Mouse (Mus musculus) limb, embryonic 11.5 days (tissue): ENCODE results near the gene Fcrla. TPM values are rescaled to one million over a fixed set of nuclear protein-coding genes. Genes with fewer than 3 reads are reported as not detected.
"Not testable (repeated sequence)": the region's sequence is repeated elsewhere in the genome, so short reads cannot be mapped to it uniquely, and the experiment has no call there.

Experiments
- ATAC-seq: fragments of 200-750 bp; cut with Nextera tagmentation; 2 replicates; pipeline ENCODE4 v1.8.0; 2017; ENCODE audit warnings: low read depth; ENCODE audit not compliant: insufficient number of reproducible peaks, low FRiP score, low TSS enrichment
- DNase-seq: peaks from one replicate; pipeline ENCODE4 v3.0.0-alpha.2; 2015; ENCODE audit warnings: low spot score
- H3K27ac ChIP-seq: fragments of 300-500 bp; sonication (generic); replicated peaks from 2 replicates; pipeline ENCODE4 v1.5.1; 2014; ENCODE audit warnings: low read depth, mild to moderate bottlenecking, low read length
- H3K27me3 ChIP-seq: fragments of 300-500 bp; sonication (generic); 2 replicates; pipeline ENCODE4 v1.6.1; 2014; ENCODE audit warnings: mild to moderate bottlenecking, low read length, mixed read lengths; ENCODE audit not compliant: control insufficient read depth, insufficient read depth
- H3K36me3 ChIP-seq: fragments of 300-500 bp; sonication (generic); 2 replicates; pipeline ENCODE4 v1.6.1; 2014; ENCODE audit warnings: mild to moderate bottlenecking, low read length, moderate library complexity, mixed read lengths; ENCODE audit not compliant: control insufficient read depth, insufficient read depth
- H3K4me1 ChIP-seq: fragments of 300-500 bp; sonication (generic); 2 replicates; pipeline ENCODE4 v1.6.1; 2014; ENCODE audit warnings: low read length, mixed read lengths; ENCODE audit not compliant: control insufficient read depth, insufficient read depth
- H3K4me2 ChIP-seq: fragments of 300-500 bp; sonication (generic); 2 replicates; pipeline ENCODE4 v1.6.1; 2014; ENCODE audit warnings: low read depth, mild to moderate bottlenecking, moderate library complexity; ENCODE audit not compliant: severe bottlenecking
- H3K4me3 ChIP-seq: fragments of 300-500 bp; sonication (generic); 2 replicates; pipeline ENCODE4 v1.5.1; 2014; ENCODE audit warnings: low read depth, low read length
- H3K9ac ChIP-seq: fragments of 300-500 bp; sonication (generic); 2 replicates; pipeline ENCODE4 v1.6.1; 2014; ENCODE audit warnings: mild to moderate bottlenecking, low read length
- H3K9me3 ChIP-seq: fragments of 300-500 bp; sonication (generic); 2 replicates; pipeline ENCODE4 v1.6.1; 2016; ENCODE audit warnings: low read length; ENCODE audit not compliant: control insufficient read depth
- WGBS: fragments of 180-500 bp; shearing (Covaris S2); extraction: QIAGEN DNeasy Blood & Tissue Kit; methylation state at CpG from one replicate; pipeline ENCODE4 v1.1.7; 2014; 5-methylcytosine and 5-hydroxymethylcytosine counted together
- polyA plus RNA-seq: library from polyadenylated mRNA; unstranded; fragments of >200 nt; fragmentation: Nextera tagmentation; extraction: Ambion mirVana; gene quantifications from 2 replicates; pipeline ENCODE4 v1.2.1, GENCODE M21; 2014

Fcrla gene
- not detected in 2 replicates for polyA plus RNA-seq

DNA sequence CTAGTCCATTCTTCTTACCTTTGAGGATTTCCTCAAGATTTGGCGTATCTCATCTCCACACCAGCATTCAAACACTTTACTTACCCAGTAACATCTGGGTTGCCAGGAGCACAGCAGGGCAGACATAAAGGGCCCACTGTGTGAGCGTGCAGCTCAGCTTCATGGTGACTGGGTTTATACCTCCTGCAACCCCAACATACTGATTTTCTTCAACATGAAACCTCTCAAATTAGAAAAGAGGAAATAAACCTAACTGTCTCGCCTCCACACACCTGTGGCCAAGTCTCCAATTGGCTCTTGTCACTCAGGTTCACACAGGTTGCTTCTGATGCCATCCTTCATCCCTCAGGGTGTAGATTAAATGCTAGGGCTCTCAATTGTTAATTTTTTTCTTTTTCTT lies at the start of gene Fcrla:
Gene Fcrla, minus strand, starts transcription at position 206 of the 400 bp plus-strand sequence.
- Histone ChIP-seq H3K4me1 (no peaks in the 10 kb centered on the region), H3K4me3 (no peak within 1 kb of the TSS), H3K4me2 (no peak within 1 kb of the TSS), H3K27ac (no peak within 1 kb of the TSS), H3K27me3 (no peaks in the 10 kb centered on the region), H3K9me3 (no peaks in the 10 kb centered on the region), H3K9ac (no peak within 1 kb of the TSS), H3K36me3 (no peaks in the 10 kb centered on the region)
- no peak for ATAC-seq
- no peak for DNase-seq
- WGBS, result 78% methylated on average over 3 of the region's 3 CpGs

GRCm38 (mm10) chr1:170976447-170976846 lies 49.1 kb upstream of the Fcrla start, which contains the start of gene Fcgr2b:
Gene Fcgr2b, minus strand, starts transcription at chr1:170976547.
- ATAC-seq (no peak), DNase-seq (no peak)
- Histone ChIP-seq H3K9ac (no peak within 1 kb of the TSS), H3K36me3 (no peaks in the 10 kb centered on the region), H3K4me1 (no peaks in the 10 kb centered on the region), H3K27me3 (no peaks in the 10 kb centered on the region), H3K4me2 (no peak within 1 kb of the TSS), H3K27ac (no peak within 1 kb of the TSS), H3K9me3 (no peaks in the 10 kb centered on the region), H3K4me3 (no peak within 1 kb of the TSS)
- whole genome bisulfite sequencing, result 86% methylated on average over 5 of the region's 5 CpGs

DNA sequence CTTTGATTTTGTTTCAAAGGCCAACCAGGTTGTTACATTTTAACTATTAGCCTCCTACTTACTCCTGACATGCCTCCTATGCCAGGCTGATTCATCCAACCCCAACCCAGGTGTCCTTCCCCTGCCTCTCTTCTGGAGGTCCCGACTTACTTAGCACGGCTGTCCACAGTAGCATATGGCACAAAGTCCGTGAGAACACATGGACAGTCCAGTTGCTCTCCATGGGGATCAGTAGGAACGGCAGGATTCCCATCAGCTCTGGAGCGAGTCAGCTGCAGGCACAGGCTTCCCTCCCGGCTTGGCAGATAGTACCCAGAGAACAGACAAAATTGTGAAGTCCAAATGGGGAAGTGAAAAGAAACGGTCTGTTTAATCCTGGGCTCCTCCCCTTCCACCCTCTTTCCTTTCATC lies 48.4 kb upstream of the Fcrla start:
- H3K4me1 ChIP-seq, result no peaks in the 10 kb centered on the region
- no peak overlapping the region for H3K4me3 ChIP-seq
- H3K27me3 ChIP-seq, result no peaks in the 10 kb centered on the region
- DNase-seq (no peak), ATAC-seq (no peak)
- H3K9ac ChIP-seq, result no peak overlapping the region
- H3K36me3 ChIP-seq, result no peaks in the 10 kb centered on the region
- 72% methylated on average over 7 of the region's 7 CpGs for WGBS
- no peaks in the 10 kb centered on the region for H3K9me3 ChIP-seq
- H3K4me2 ChIP-seq, result no peak overlapping the region
- H3K27ac ChIP-seq, result no peak overlapping the region

DNA sequence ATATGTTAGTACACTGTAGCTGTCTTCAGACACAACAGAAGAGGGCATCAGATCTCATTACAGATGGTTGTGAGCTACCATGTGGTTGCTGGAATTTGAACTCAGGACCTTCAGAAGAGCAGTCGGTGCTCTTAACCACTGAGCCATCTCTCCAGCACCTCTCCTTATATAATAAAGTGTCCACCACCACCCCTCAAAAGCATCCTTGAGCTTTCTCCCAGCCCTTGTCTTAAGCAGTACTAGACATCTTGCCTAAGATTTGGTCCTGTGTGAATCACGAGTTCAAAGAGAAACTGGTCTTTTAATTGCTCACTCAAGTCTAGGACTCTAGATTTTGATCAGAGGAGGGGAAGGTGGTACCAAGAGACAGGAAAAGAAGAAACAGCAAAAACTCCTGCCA lies 48.0 kb upstream of the Fcrla start:
- not testable (repeated sequence) for H3K36me3 ChIP-seq

DNA sequence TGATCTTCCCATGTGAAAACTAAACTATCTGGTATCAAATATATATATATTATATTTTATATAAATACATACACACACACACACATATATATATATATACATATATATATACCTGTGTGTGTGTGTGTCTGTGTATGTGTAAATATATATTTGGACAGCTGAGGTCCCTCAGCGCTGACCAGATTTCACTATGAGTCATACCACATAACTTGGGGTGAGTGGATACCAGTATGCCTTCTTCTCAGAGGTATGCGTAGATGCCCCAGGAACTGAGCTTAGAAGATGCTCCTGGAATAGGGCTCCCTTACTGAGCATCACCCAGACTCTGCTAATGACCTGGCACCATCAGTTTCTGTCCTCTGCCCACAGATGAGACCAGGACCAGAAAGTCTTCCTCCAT lies 47.4 kb upstream of the Fcrla start:
- Histone ChIP-seq H3K9ac (no peak overlapping the region), H3K4me2 (no peak overlapping the region), H3K4me1 (no peaks in the 10 kb centered on the region), H3K27ac (no peak overlapping the region), H3K36me3 (no peaks in the 10 kb centered on the region), H3K9me3 (no peaks in the 10 kb centered on the region), H3K4me3 (no peak overlapping the region), H3K27me3 (no peaks in the 10 kb centered on the region)
- no peak for ATAC-seq
- 100% methylated on average over 2 of the region's 2 CpGs for WGBS
- no peak for DNase-seq

More for the DNA sequence above, 48.0 kb upstream of the Fcrla start:
- not testable (repeated sequence) for H3K4me1 ChIP-seq, DNase-seq, H3K9me3 ChIP-seq, ATAC-seq, H3K9ac ChIP-seq, H3K27ac ChIP-seq, H3K4me2 ChIP-seq, H3K27me3 ChIP-seq, H3K4me3 ChIP-seq
- WGBS, result 67% methylated on average over 2 of the region's 2 CpGs

DNA sequence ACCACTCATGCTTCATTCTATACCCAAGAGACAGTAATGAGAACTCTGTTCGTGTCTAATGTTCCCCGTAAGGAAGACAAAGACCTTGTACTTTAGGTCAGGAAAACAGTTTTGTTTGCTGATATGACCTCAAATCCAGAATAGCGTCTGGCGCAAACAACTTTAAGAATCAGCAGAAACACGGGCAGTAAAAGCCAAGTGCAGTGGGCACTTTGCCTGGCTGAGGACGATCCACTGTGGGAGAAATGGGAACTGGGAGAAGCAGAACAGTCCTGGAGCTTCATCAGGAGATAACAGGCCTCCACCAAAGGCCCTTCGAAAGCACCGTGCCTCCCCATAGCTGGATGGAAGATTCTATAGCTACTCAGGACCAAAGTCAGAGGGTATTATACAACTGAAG lies 46.8 kb upstream of the Fcrla start:
- no peak overlapping the region for H3K4me3 ChIP-seq
- no peaks in the 10 kb centered on the region for H3K9me3 ChIP-seq
- H3K27ac ChIP-seq, result no peak overlapping the region
- H3K4me1 ChIP-seq, result no peaks in the 10 kb centered on the region
- no peaks in the 10 kb centered on the region for H3K36me3 ChIP-seq
- WGBS, result 92% methylated on average over 8 of the region's 8 CpGs
- no peaks in the 10 kb centered on the region for H3K27me3 ChIP-seq
- DNase-seq (no peak), ATAC-seq (no peak)
- no peak overlapping the region for H3K4me2 ChIP-seq
- no peak overlapping the region for H3K9ac ChIP-seq

GRCm38 (mm10) chr1:170972936-170973335 lies 45.6 kb upstream of the Fcrla start:
- H3K27ac ChIP-seq, result no peak overlapping the region
- no peak for ATAC-seq
- WGBS, result 78% methylated on average over 4 of the region's 4 CpGs

DNA sequence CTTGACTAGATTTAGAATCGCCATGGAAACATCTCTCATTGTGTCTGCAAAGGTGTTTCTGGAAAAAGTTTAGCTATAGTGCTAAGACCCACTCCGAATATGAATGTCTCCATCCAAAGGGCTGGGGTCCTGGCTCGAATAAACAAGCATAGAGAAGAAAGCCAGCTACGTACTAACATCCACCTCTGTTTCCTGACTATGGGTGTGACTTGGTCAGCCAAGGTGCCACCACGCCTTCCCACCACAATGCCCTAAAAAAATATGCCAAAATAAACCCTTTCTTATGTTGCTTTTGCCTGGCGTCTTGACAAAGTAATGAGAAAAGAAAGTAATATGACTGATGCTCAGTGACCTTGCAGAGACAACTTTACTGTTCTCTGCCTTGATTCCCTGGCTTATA lies 45.1 kb upstream of the Fcrla start:
- no peak for ATAC-seq
- 86% methylated on average over 6 of the region's 6 CpGs for WGBS
- Histone ChIP-seq H3K27me3 (no peaks in the 10 kb centered on the region), H3K36me3 (no peaks in the 10 kb centered on the region), H3K9me3 (no peaks in the 10 kb centered on the region), H3K27ac (no peak overlapping the region), H3K4me2 (no peak overlapping the region), H3K4me1 (no peaks in the 10 kb centered on the region), H3K4me3 (no peak overlapping the region), H3K9ac (no peak overlapping the region)
- no peak for DNase-seq

More at GRCm38 (mm10) chr1:170972936-170973335, 45.6 kb upstream of the Fcrla start:
- Histone ChIP-seq H3K36me3 (no peaks in the 10 kb centered on the region), H3K4me2 (no peak overlapping the region), H3K9me3 (no peaks in the 10 kb centered on the region), H3K9ac (no peak overlapping the region), H3K4me1 (no peaks in the 10 kb centered on the region), H3K27me3 (no peaks in the 10 kb centered on the region), H3K4me3 (no peak overlapping the region)
- no peak for DNase-seq

DNA sequence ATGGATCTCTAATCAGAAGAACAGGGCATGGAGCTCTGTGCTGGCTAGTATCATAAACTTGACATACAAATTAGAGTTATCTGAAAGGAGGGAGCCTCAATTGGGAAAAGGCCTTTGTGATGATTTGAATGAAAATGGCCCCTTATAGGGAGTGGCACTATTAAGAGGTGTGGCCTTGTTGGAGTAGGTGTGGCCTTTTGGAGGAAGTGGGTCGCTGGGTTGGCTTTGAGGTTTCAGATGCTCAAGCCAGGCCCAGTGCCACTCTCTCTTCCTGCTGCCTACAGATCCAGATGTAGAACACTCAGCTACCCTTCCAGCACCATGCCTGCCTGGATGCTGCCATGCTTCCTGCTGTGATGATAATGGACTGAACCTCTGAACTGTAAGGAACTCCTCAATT lies 41.2 kb upstream of the Fcrla start:
- H3K36me3 ChIP-seq, result no peaks in the 10 kb centered on the region
- ATAC-seq, result no peak
- no peak overlapping the region for H3K27ac ChIP-seq
- no peak for DNase-seq
- H3K4me3 ChIP-seq, result no peak overlapping the region
- 73% methylated on average over 1 of the region's 1 CpGs for WGBS
- H3K4me1 ChIP-seq, result no peaks in the 10 kb centered on the region
- H3K4me2 ChIP-seq, result no peak overlapping the region
- no peaks in the 10 kb centered on the region for H3K9me3 ChIP-seq
- H3K27me3 ChIP-seq, result no peaks in the 10 kb centered on the region
- no peak overlapping the region for H3K9ac ChIP-seq
